Mouse (Mus musculus) midbrain, embryonic 13.5 days (tissue): Measurements from ENCODE around the gene Qsox1. TPM values are rescaled to one million over a fixed set of nuclear protein-coding genes. Genes with fewer than 3 reads are reported as not detected.

Experiments used
- ATAC-seq: fragments of 200-750 bp; cut with Nextera tagmentation; 2 replicates; pipeline ENCODE4 v1.8.0; 2017; ENCODE audit warnings: mild to moderate bottlenecking, moderate TSS enrichment, moderate library complexity
- H3K27ac ChIP-seq: fragments of 300-500 bp; sonication (generic); 2 replicates; pipeline ENCODE4 v1.5.1; 2015; ENCODE audit warnings: inconsistent platforms, mild to moderate bottlenecking, moderate library complexity
- H3K27me3 ChIP-seq: fragments of 300-500 bp; sonication (generic); 2 replicates; pipeline ENCODE4 v1.6.1; 2015; ENCODE audit warnings: mild to moderate bottlenecking, inconsistent platforms
- H3K36me3 ChIP-seq: fragments of 300-500 bp; sonication (generic); 2 replicates; pipeline ENCODE4 v1.6.1; 2015; ENCODE audit warnings: mild to moderate bottlenecking, inconsistent platforms
- H3K4me1 ChIP-seq: fragments of 300-500 bp; sonication (generic); replicated peaks from 2 replicates; pipeline ENCODE4 v1.6.1; 2015; ENCODE audit warnings: inconsistent platforms
- H3K4me2 ChIP-seq: fragments of 300-500 bp; sonication (generic); replicated peaks from 2 replicates; pipeline ENCODE4 v1.6.1; 2015; ENCODE audit warnings: moderate library complexity, mild to moderate bottlenecking, inconsistent platforms
- H3K4me3 ChIP-seq: fragments of 300-500 bp; sonication (generic); replicated peaks from 2 replicates; pipeline ENCODE4 v1.5.1; 2015; ENCODE audit warnings: mild to moderate bottlenecking, inconsistent platforms
- H3K9ac ChIP-seq: fragments of 300-500 bp; sonication (generic); replicated peaks from 2 replicates; pipeline ENCODE4 v1.6.1; 2015; ENCODE audit warnings: mild to moderate bottlenecking, inconsistent platforms
- H3K9me3 ChIP-seq: fragments of 300-500 bp; sonication (generic); 2 replicates; pipeline ENCODE4 v1.6.1; 2016; ENCODE audit warnings: mild to moderate bottlenecking, inconsistent platforms
- WGBS: fragments of 180-500 bp; shearing (Covaris S2); methylation state at CpG from one replicate; pipeline ENCODE4 v1.1.7; 2015; 5-methylcytosine and 5-hydroxymethylcytosine counted together
- polyA plus RNA-seq: library from polyadenylated mRNA; unstranded; fragments of >200 nt; fragmentation: Nextera tagmentation; extraction: Ambion mirVana; gene quantifications from 2 replicates; pipeline ENCODE4 v1.2.1, GENCODE M21; 2015

The Qsox1 gene
- 18.0 and 21.1 TPM in 2 replicates for polyA plus RNA-seq

DNA sequence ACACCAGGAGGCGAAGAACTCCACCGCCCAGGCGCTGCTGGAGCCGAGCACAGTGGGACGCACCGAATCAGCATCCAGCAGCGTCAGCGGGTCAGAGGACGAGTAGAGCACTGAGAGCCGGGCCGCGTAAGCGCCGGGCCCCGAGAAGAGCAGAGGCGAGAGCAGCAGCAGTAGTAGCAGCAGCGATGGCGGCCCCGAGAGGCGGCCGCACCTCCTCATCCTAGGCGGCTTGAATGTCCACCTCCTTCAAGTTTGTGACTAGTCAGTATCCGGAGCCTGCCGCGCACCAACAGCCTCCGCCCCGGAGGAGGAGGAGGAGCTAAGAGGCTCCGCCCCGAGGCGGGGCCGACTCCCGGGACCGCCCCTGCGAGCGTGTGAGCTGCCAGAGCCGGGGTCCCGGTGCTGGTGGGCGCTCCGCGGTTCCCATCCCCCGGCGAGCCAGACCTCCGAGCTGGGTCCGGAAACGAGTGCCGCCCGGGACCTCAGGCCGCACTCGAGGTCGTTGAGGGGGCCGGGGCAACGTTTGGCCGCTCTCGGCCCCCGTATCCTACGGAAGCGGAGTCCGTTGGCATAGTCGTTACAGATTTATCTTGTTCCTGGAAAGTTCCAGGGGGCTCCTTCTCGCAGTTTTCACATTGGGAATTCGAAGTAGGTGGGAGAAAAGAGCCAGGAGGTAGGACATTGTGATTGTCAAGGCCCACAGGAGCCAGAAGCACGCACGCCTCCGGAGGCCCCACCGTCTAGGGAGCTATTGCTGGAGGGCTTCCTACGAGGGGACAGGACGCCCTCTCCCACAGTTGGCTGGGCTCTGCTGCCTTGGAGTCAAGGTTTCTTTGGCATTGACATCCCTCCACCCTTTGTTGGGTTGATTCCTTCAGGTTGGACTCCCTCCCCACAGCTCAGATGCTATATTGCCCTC lies at the start of gene Qsox1:
Gene Qsox1, minus strand, starts transcription at position 309 of the 919 bp plus-strand sequence.
- Histone ChIP-seq H3K9me3 (no peaks in the 10 kb centered on the region), H3K27ac (peak within 1 kb of the TSS; percentile 55; the same call in 1 of the 2 replicates), H3K4me2 (peak within 1 kb of the TSS; percentile 74), H3K4me1 (peaks cover 29% of the 10 kb centered on the region), H3K9ac (peak within 1 kb of the TSS; percentile 75), H3K36me3 (no peaks in the 10 kb centered on the region), H3K27me3 (peaks cover 15% of the 10 kb centered on the region), H3K4me3 (peak within 1 kb of the TSS; percentile 80)
- WGBS = 1% methylated on average over 67 of the region's 67 CpGs
- peak; percentile 96 for ATAC-seq

DNA sequence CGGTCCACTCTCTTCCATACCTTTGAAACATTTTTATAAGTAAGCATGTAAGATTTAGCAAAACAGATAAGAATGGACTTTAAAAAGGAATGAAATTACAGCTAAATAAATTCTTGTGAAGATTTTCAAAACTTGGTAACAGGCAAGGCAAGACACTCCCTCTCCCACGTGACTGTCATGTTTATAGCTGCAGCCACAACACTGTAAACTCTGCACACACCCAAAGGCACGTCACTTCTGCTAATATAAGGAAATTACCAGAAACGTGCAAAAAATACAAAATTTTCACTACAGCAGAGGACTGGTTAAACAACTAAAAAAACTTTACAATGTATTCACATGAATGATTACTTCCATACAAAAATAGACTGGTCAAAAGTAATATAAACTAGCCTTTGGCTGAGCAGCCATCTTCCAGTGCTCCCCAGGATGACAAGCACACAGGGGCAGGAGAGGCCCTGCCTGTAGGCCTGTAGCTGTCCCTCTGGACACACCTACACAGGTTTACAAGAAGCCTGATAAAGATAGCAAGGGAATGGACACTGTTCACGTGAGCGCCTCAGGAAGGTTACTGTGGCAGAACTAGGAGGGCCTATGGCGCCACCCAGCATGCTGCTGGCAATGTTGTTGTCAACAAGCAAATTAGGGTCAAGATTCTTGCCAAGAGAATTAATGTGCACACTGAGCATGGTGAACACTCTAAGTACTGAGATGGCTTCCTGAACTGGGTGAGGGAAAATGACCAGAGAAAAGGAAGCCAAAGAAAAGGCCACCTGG lies 42.4 kb upstream of the Qsox1 start:
- Histone ChIP-seq H3K27me3 (no peaks in the 10 kb centered on the region), H3K27ac (no peak overlapping the region), H3K4me2 (no peak overlapping the region), H3K36me3 (peaks cover 65% of the 10 kb centered on the region), H3K9ac (no peak overlapping the region), H3K4me3 (no peak overlapping the region), H3K9me3 (no peaks in the 10 kb centered on the region), H3K4me1 (no peaks in the 10 kb centered on the region)
- no peak for ATAC-seq
- 89% methylated on average over 7 of the region's 7 CpGs for WGBS

- 99% methylated on average over 5 of the region's 5 CpGs for WGBS
- no peak overlapping the region for H3K4me2 ChIP-seq
- no peak overlapping the region for H3K9ac ChIP-seq
- peaks cover 55% of the 10 kb centered on the region for H3K36me3 ChIP-seq
- H3K9me3 ChIP-seq = no peaks in the 10 kb centered on the region
- H3K27me3 ChIP-seq = no peaks in the 10 kb centered on the region
- H3K4me1 ChIP-seq = no peaks in the 10 kb centered on the region
- H3K4me3 ChIP-seq = no peak overlapping the region
- H3K27ac ChIP-seq = no peak overlapping the region
- no peak for ATAC-seq
These were observed 40.3 kb upstream of the Qsox1 start for GRCm38 (mm10) chr1:155853009-155853408.

- peaks cover 38% of the 10 kb centered on the region for H3K36me3 ChIP-seq
- H3K9ac ChIP-seq = no peak overlapping the region
- 91% methylated on average over 5 of the region's 5 CpGs for WGBS
- H3K27me3 ChIP-seq = no peaks in the 10 kb centered on the region
- H3K4me2 ChIP-seq = no peak overlapping the region
- H3K4me1 ChIP-seq = no peaks in the 10 kb centered on the region
- H3K4me3 ChIP-seq = no peak overlapping the region
- no peaks in the 10 kb centered on the region for H3K9me3 ChIP-seq
- no peak for ATAC-seq
- H3K27ac ChIP-seq = no peak overlapping the region
These were observed 31.5 kb upstream of the Qsox1 start for GRCm38 (mm10) chr1:155844235-155844634.

- Histone ChIP-seq H3K9me3 (no peaks in the 10 kb centered on the region), H3K9ac (no peak overlapping the region), H3K36me3 (peaks cover 34% of the 10 kb centered on the region), H3K27ac (no peak overlapping the region), H3K4me1 (no peaks in the 10 kb centered on the region), H3K4me2 (no peak overlapping the region), H3K27me3 (no peaks in the 10 kb centered on the region), H3K4me3 (no peak overlapping the region)
- 90% methylated on average over 4 of the region's 4 CpGs for WGBS
- ATAC-seq = no peak
These were observed 30.8 kb upstream of the Qsox1 start for GRCm38 (mm10) chr1:155843538-155843937.

DNA sequence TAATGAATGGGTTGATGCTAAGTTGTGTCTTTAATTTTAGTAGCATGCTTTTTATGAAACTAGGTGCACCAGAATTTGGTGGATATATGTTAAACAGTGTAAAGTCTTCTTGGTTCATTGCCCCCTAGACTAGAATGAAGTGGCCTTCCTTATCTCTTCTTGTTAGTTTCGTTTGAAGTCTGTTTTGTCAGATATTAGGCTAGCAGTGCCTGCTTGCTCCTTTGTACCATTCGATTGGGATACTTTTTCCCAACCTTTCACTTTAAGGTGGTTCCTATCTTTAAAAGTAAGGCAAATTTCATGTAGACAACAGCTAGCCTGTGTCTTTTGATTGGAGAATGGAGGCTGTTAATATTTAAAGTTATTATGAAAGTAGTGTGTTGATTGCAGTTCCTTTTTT lies 23.0 kb upstream of the Qsox1 start:
- ATAC-seq = no peak
- Histone ChIP-seq H3K27me3 (no peaks in the 10 kb centered on the region), H3K9me3 (no peaks in the 10 kb centered on the region), H3K4me1 (no peaks in the 10 kb centered on the region), H3K9ac (no peak overlapping the region), H3K4me3 (no peak overlapping the region), H3K27ac (no peak overlapping the region), H3K36me3 (no peaks in the 10 kb centered on the region; the same call in 1 of the 2 replicates), H3K4me2 (no peak overlapping the region)
- WGBS = 79% methylated on average over 2 of the region's 2 CpGs

DNA sequence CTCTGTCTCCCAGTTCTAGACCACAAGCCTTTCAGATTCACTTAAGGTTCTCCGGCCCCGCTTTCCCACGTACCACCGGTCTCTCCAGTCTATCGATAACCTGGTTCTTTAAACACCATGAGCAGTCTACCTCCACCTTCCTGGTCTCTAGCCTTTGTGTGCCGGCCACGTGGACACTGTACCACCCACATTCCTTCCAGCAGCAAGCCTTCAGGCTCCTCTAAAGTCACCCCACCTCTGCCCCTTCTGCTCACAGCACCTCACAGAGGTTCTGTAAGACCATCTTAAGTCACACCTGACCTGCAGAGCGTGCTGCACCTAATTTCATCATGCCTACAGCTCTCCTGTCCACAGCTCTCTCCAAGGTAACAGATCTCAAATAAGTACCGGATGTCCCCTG lies 20.9 kb upstream of the Qsox1 start:
- no peaks in the 10 kb centered on the region; the same call in 1 of the 2 replicates for H3K36me3 ChIP-seq
- WGBS = 87% methylated on average over 9 of the region's 9 CpGs
- no peaks in the 10 kb centered on the region for H3K9me3 ChIP-seq
- no peak overlapping the region for H3K9ac ChIP-seq
- no peaks in the 10 kb centered on the region for H3K27me3 ChIP-seq
- H3K27ac ChIP-seq = no peak overlapping the region
- H3K4me2 ChIP-seq = no peak overlapping the region
- no peak for ATAC-seq
- no peak overlapping the region for H3K4me3 ChIP-seq
- H3K4me1 ChIP-seq = no peaks in the 10 kb centered on the region

- Histone ChIP-seq H3K27ac (no peak overlapping the region), H3K27me3 (no peaks in the 10 kb centered on the region), H3K4me1 (no peaks in the 10 kb centered on the region), H3K36me3 (no peaks in the 10 kb centered on the region), H3K9ac (no peak overlapping the region), H3K4me2 (no peak overlapping the region), H3K4me3 (no peak overlapping the region), H3K9me3 (no peaks in the 10 kb centered on the region)
- 89% methylated on average over 3 of the region's 3 CpGs for WGBS
- ATAC-seq = no peak
These were observed 19.3 kb upstream of the Qsox1 start for GRCm38 (mm10) chr1:155831958-155832357.

DNA sequence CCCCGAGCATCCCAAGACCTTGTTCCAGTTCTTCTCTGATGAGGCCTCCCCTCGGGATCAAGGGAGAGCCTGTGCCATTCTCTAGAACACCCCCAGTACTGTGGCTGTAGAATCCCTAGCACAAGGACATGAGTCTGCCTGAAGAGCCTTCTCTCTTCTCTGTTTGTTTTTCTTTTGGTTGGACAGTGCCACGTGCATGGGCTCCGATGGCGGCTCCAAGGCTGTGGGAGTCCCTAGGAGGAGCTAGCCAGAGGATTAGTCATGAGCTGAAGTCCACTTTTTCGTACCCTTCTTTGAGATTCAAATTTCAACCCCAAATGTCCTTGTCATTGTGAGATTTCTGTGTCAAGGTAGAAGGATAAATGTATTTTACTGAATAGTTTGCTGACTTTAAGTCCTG lies 18.2 kb upstream of the Qsox1 start:
- Histone ChIP-seq H3K27ac (no peak overlapping the region), H3K4me2 (no peak overlapping the region), H3K4me3 (no peak overlapping the region), H3K27me3 (no peaks in the 10 kb centered on the region), H3K9me3 (no peaks in the 10 kb centered on the region), H3K4me1 (no peaks in the 10 kb centered on the region), H3K36me3 (no peaks in the 10 kb centered on the region), H3K9ac (no peak overlapping the region)
- ATAC-seq = no peak
- 75% methylated on average over 6 of the region's 6 CpGs for WGBS

- no peaks in the 10 kb centered on the region for H3K27me3 ChIP-seq
- H3K27ac ChIP-seq = no peak overlapping the region
- no peaks in the 10 kb centered on the region for H3K4me1 ChIP-seq
- H3K9ac ChIP-seq = no peak overlapping the region
- ATAC-seq = no peak
- 64% methylated on average over 8 of the region's 8 CpGs for WGBS
- no peaks in the 10 kb centered on the region for H3K36me3 ChIP-seq
- no peaks in the 10 kb centered on the region for H3K9me3 ChIP-seq
- H3K4me3 ChIP-seq = no peak overlapping the region
- H3K4me2 ChIP-seq = no peak overlapping the region
These were observed 15.1 kb upstream of the Qsox1 start for GRCm38 (mm10) chr1:155827703-155828295.

DNA sequence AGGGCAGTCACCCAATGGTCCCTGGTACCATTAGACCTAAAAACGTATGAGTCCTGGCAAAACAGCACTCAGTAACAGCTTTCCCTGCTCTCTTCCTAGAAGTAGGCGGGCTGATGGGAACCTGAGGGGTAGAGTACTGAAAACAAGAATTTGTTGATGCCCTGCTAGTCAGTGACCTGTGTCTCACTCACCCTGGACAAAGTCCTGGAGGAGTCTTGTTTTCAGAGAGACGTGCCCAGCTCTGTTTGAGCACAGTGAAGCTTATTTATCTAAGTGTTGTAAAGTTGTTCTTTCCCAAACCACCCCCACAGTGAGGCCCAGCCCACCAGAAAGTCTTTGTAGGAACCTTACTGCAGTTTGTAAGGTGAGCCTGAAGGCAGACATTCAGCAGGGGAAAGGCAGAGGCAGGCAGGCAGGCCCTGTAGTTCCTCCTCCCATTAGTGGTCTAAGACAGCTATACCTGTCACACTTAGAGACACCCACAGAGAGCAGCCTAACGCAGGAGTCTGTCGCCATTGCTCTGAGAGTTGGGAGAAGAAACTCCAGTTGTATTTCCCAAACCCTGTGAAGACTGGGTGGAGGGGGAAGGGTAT lies 14.2 kb upstream of the Qsox1 start:
- H3K9ac ChIP-seq = no peak overlapping the region
- 60% methylated on average over 5 of the region's 5 CpGs for WGBS
- H3K27ac ChIP-seq = no peak overlapping the region
- no peaks in the 10 kb centered on the region for H3K4me1 ChIP-seq
- H3K9me3 ChIP-seq = no peaks in the 10 kb centered on the region
- no peak overlapping the region for H3K4me3 ChIP-seq
- no peaks in the 10 kb centered on the region for H3K36me3 ChIP-seq
- no peaks in the 10 kb centered on the region for H3K27me3 ChIP-seq
- no peak for ATAC-seq
- no peak overlapping the region for H3K4me2 ChIP-seq
